Mouse (Mus musculus) B cell, adult (primary cell): Measurements from ENCODE around the gene Gm853. TPM values are rescaled to one million over a fixed set of nuclear protein-coding genes. Genes with fewer than 3 reads are reported as not detected.

Source experiments
- total RNA-seq: library from RNA; stranded (reverse); gene quantifications from 4 replicates; pipeline ENCODE4 v1.2.4, GENCODE M21; 2023; ENCODE audit not compliant: inconsistent age

The Gm853 gene
- not detected in 4 replicates for total RNA-seq

GRCm38 (mm10) chr4:130222179-130222578 is at the start of gene Gm853:
TSS of gene Gm853 (minus strand) at chr4:130222401.

DNA sequence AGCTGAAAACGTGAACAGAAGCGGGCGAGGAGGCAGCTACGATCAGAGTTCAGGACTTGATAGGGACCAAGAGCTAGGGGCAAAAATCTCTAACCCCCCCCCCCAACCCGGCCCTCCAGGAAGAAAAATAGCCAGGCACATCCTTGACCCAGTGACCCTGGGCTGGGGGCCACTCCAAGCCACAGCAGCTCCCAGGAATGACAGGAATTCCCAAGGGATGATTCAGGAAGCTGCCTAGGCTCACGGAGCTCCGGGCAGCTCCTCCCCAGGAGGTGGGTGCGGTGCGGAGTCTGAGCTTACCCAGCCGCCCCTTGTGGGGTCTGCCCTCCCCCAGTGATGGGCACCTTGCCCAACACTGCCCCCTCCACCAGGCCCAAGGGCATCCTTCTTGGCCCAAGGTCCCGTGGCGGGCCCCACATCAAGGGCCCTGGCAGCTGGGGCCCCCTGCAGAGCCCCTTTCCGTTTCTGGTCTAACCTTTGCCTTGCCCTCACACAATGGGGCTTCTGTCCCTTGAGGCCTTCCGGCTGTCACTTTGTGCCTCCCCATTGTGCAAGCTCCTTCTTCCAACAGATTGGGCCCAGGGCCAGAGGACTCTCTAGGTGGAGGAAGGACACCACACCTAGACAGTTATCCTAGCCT is 47.0 kb downstream of the Gm853 start, which contains the start of gene Tinagl1:
Gene Tinagl1 (minus strand): TSS at position 51 of the 640 bp plus-strand sequence.

Other genes starting within 250 kb of the Gm853 start
- 0.19 to 0.63 TPM in 2 of 4 replicates, not detected in the others for gene Adgrb2, start 237.5 kb downstream of the Gm853 start, total RNA-seq
- gene Col16a1, start 174.6 kb downstream of the Gm853 start, total RNA-seq: not detected in 4 replicates
- gene Pef1, start 119.8 kb downstream of the Gm853 start, total RNA-seq: 25.6 to 31.5 TPM (median 28.4 TPM) in 4 replicates
- not detected in 4 replicates for gene Hcrtr1, start 83.0 kb downstream of the Gm853 start, total RNA-seq
- gene Tinagl1, start 47.3 kb downstream of the Gm853 start, total RNA-seq: not detected in 4 replicates
- not detected in 4 replicates for gene Serinc2, start 56.8 kb upstream of the Gm853 start, total RNA-seq
- gene Fabp3, start 86.2 kb upstream of the Gm853 start, total RNA-seq: not detected in 4 replicates
- gene Gm10570, start 86.3 kb upstream of the Gm853 start, total RNA-seq: 1.2 TPM in 1 of 4 replicates, not detected in the others
- gene Zcchc17, start 137.5 kb upstream of the Gm853 start, total RNA-seq: 25.0 to 25.9 TPM (median 25.3 TPM) in 4 replicates
- gene Snrnp40, start 137.7 kb upstream of the Gm853 start, total RNA-seq: 62.0 to 72.9 TPM (median 70.8 TPM) in 4 replicates